Mouse (Mus musculus) intestine, postnatal 0 days (tissue): Measurements from ENCODE around the gene Shisa8. TPM values are rescaled to one million over a fixed set of nuclear protein-coding genes. Genes with fewer than 3 reads are reported as not detected.
A peak's percentile ranks its signal among the peaks of the same experiment; 100 is the strongest.

Source experiments
- ATAC-seq: fragments of 200-750 bp; cut with Nextera tagmentation; 2 replicates; pipeline ENCODE4 v1.8.0; 2017; ENCODE audit warnings: mild to moderate bottlenecking, moderate TSS enrichment, moderate library complexity
- H3K27ac ChIP-seq: fragments of 300-500 bp; sonication (generic); 2 replicates; pipeline ENCODE4 v1.5.1; 2014; ENCODE audit warnings: mild to moderate bottlenecking, low read depth, low read length, moderate library complexity
- H3K27me3 ChIP-seq: fragments of 300-500 bp; sonication (generic); replicated peaks from 2 replicates; pipeline ENCODE4 v1.6.1; 2014; ENCODE audit warnings: low read length, mixed read lengths; ENCODE audit not compliant: control insufficient read depth, insufficient read depth
- H3K36me3 ChIP-seq: fragments of 300-500 bp; sonication (generic); 2 replicates; pipeline ENCODE4 v1.6.1; 2014; ENCODE audit warnings: mild to moderate bottlenecking, moderate library complexity; ENCODE audit not compliant: control insufficient read depth, insufficient read depth
- H3K4me1 ChIP-seq: fragments of 300-500 bp; sonication (generic); replicated peaks from 2 replicates; pipeline ENCODE4 v1.6.1; 2014; ENCODE audit warnings: antibody characterized with exemption, low read length, mixed read lengths; ENCODE audit not compliant: control insufficient read depth, insufficient read depth
- H3K4me2 ChIP-seq: fragments of 300-500 bp; sonication (generic); replicated peaks from 2 replicates; pipeline ENCODE4 v1.6.1; 2014; ENCODE audit warnings: low read depth, mild to moderate bottlenecking, moderate library complexity
- H3K4me3 ChIP-seq: fragments of 300-500 bp; sonication (generic); 2 replicates; pipeline ENCODE4 v1.5.1; 2014; ENCODE audit warnings: low read depth, low read length
- H3K9ac ChIP-seq: fragments of 300-500 bp; sonication (generic); 2 replicates; pipeline ENCODE4 v1.6.1; 2014; ENCODE audit warnings: mild to moderate bottlenecking, low read depth, low read length
- H3K9me3 ChIP-seq: fragments of 300-500 bp; sonication (generic); 2 replicates; pipeline ENCODE4 v1.6.1; 2016; ENCODE audit warnings: mixed run types; ENCODE audit not compliant: control insufficient read depth
- CTCF ChIP-seq: sonication (generic); IDR thresholded peaks from 2 replicates; pipeline ENCODE4 v1.5.1; 2016; ENCODE audit warnings: low read depth, mild to moderate bottlenecking, control low read depth, antibody characterized with exemption, moderate library complexity
- WGBS: fragments of 180-500 bp; shearing (Covaris S2); extraction: QIAGEN DNeasy Blood & Tissue Kit; methylation state at CpG from one replicate; pipeline ENCODE4 v1.1.7; 2014; 5-methylcytosine and 5-hydroxymethylcytosine counted together
- polyA plus RNA-seq: library from polyadenylated mRNA; unstranded; fragments of >200 nt; fragmentation: Nextera tagmentation; extraction: Ambion mirVana; gene quantifications from 2 replicates; pipeline ENCODE4 v1.2.1, GENCODE M21; 2015

The Shisa8 gene
- polyA plus RNA-seq, 1 experiment from 2014 or later = not detected

DNA sequence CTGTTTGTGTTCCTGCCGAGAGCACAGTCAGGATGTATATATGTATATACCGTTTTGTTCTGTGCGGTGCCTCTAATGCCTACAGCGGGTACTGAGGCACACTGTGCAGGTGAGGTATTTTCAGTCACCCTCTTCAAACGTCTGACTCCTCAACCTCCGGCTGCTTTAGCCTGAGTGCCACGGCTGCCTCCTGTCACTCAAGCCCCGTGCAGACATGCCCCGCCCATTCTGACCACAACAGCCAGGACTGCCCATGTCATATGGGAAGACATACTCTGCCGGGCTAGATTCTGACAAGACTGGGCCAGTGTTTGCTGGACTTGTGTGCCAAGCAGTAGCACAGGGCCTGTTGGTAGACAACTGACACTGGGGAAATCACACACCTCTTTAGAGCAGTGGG is 23.0 kb upstream of the Shisa8 start:
- no peaks in the 10 kb centered on the region for H3K4me1 ChIP-seq
- H3K4me2 ChIP-seq = no peak overlapping the region
- no peak for ATAC-seq
- H3K4me3 ChIP-seq = no peak overlapping the region
- TF ChIP-seq CTCF = no peak
- 76% methylated on average over 10 of the region's 10 CpGs for WGBS
- H3K9me3 ChIP-seq = no peaks in the 10 kb centered on the region
- H3K36me3 ChIP-seq = no peaks in the 10 kb centered on the region
- no peak overlapping the region for H3K9ac ChIP-seq
- no peak overlapping the region for H3K27ac ChIP-seq
- no peaks in the 10 kb centered on the region for H3K27me3 ChIP-seq

DNA sequence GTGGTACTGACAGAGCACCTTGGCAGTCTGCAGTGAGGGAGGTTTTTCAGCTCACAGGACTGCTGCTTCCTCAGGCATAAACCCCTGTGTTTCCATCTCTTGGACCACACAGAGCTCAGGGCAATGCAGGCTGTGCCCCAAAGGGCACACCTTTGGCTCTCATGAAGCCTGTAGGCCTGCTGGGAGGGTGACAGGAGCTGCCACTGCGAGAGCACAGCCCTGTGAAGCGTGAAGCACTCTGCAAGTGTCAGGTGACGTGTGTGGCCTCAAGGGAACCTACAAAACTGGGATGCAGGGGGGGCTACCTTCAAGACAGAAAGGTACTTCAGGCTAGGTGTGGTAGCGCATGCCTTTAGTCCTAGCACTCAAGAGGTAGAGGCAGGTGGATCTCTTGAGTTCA is 20.0 kb upstream of the Shisa8 start:
- TF ChIP-seq CTCF = no peak

DNA sequence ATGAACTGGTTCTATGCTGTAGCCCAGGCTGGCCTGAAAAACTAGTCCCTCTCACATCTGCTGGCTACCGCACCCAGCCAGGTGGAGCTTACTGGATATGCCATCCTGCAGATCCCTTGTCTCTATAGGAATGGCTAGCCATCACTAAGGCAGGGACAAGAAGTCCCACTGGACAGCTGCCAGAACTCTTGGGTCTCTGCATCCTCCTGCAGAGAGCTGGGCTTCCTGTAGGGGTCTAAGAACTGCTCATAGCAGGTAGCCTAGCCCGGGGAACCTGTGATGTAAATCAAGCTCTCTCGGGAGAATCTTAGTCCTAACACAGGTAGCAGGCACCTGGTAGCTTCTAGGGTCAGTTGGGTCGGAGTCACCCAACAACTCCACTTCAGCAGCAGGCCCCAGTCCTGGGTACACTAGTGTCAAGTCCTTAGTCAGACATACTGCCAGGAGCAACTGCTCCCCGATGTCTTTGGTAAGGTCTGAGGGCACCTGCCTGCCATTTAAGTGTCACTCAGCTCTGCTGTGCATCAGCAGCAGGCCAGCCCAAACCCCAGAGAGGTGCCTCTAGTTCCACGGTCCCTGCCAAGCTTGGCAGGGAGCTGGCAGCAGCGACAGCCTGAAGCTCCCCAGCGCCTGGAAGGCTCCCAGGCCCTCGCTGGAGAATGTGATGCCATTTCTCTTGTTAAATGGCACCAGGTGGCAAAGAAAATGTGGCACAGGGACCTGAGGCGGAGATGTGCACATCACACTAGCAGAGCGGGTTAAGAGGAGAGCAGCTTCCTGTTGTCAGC is 19.2 kb upstream of the Shisa8 start:
- Histone ChIP-seq H3K27me3 (no peaks in the 10 kb centered on the region), H3K4me3 (no peak overlapping the region), H3K4me1 (no peaks in the 10 kb centered on the region), H3K9ac (no peak overlapping the region), H3K9me3 (no peaks in the 10 kb centered on the region), H3K36me3 (no peaks in the 10 kb centered on the region), H3K27ac (no peak overlapping the region), H3K4me2 (no peak overlapping the region)
- ATAC-seq = no peak
- no peak for TF ChIP-seq CTCF
- 72% methylated on average over 11 of the region's 11 CpGs for WGBS

More for the DNA sequence above, 20.0 kb upstream of the Shisa8 start:
- Histone ChIP-seq H3K27ac (no peak overlapping the region), H3K4me1 (no peaks in the 10 kb centered on the region), H3K9me3 (no peaks in the 10 kb centered on the region), H3K9ac (no peak overlapping the region), H3K27me3 (no peaks in the 10 kb centered on the region), H3K4me2 (no peak overlapping the region), H3K36me3 (no peaks in the 10 kb centered on the region), H3K4me3 (no peak overlapping the region)
- no peak for ATAC-seq
- WGBS = 84% methylated on average over 4 of the region's 4 CpGs

DNA sequence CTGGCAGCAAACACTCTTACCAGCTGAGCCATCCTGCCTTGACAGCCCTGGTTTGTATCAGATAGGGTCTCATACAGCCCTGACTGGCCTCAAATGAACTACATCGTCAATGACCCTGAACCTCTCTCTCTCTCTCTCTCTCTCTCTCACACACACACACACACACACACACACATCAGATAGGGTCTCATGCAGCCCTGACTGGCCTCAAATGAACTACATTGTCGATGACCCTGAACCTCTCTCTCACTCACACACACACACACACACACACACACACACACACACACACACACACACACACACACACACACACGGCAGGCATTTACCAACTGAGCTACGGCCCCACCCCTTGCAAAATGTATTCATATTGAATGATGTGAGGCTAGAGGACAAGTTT is 18.5 kb upstream of the Shisa8 start:
- Histone ChIP-seq H3K4me3 (no peak overlapping the region), H3K27me3 (0 out of 2 replicates have a peak, but pooled peaks cover under 1% of the 10 kb centered on the region), H3K4me1 (no peaks in the 10 kb centered on the region), H3K9ac (no peak overlapping the region), H3K9me3 (no peaks in the 10 kb centered on the region), H3K27ac (no peak overlapping the region), H3K36me3 (no peaks in the 10 kb centered on the region), H3K4me2 (no peak overlapping the region)
- WGBS = 58% methylated on average over 4 of the region's 4 CpGs
- TF ChIP-seq CTCF = no peak
- peak; percentile 46; the same call in 1 of the 2 replicates for ATAC-seq

DNA sequence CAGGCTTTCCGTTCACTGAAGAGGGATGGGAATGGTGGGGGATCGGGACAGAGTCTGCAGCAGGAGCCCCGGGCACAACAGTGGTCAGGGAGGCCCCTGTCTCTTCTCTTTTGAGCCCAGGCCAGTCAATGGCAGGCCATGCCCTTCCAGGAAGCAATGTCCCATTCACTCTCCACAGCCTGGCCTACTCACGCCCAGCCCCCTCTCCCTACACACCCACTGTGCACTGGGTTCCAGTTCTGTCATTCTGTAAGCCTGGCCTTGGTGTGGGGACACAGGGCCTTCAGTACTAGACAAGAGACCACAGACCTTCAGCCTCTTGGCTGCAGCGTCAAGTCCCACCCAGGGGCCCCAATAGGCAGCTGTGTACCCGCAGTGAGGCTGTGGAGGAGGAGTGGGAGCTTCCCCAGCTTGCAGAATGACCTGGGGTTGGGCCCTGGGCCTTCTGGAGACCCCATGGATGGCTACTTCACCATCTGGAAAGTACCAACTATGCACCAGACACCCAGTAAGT is 17.5 kb upstream of the Shisa8 start:
- WGBS = 87% methylated on average over 6 of the region's 6 CpGs
- no peak overlapping the region for H3K9ac ChIP-seq
- ATAC-seq = no peak
- H3K36me3 ChIP-seq = no peaks in the 10 kb centered on the region
- no peaks in the 10 kb centered on the region for H3K9me3 ChIP-seq
- H3K4me3 ChIP-seq = no peak overlapping the region
- no peak for TF ChIP-seq CTCF
- H3K27me3 ChIP-seq = peaks cover 9% of the 10 kb centered on the region; the same call in 1 of the 2 replicates
- H3K4me1 ChIP-seq = no peaks in the 10 kb centered on the region
- no peak overlapping the region for H3K27ac ChIP-seq
- H3K4me2 ChIP-seq = no peak overlapping the region

DNA sequence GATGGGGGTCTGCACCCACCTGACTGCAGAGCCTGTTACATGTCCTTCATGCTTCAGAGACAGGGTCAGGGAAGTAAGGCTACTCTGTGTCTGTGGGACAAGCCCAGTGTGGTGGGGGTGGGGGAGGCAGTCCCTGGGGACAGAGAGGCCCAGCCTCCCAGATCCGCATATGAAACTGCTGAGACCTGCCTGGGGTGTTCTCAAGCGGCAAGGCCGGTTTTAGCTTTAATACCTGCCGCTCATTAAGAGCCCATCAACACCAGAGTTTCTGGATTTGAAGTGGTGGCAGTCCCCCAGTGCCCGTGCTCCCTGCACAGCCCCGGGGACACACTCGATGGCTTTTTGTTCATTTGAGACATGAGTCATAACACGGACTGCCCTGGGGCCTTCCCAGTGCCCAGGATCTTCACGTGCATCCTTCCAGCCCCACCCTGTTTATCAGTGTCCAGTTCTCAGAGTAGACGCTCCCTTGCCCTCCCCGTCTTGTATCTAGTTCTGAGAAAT is 17.0 kb upstream of the Shisa8 start:
- no peak overlapping the region for H3K4me2 ChIP-seq
- no peak for ATAC-seq
- 46% methylated on average over 11 of the region's 11 CpGs for WGBS

More for the DNA sequence above, 17.0 kb upstream of the Shisa8 start:
- H3K4me1 ChIP-seq = no peaks in the 10 kb centered on the region
- no peak overlapping the region for H3K9ac ChIP-seq
- H3K4me3 ChIP-seq = no peak overlapping the region
- peaks cover 13% of the 10 kb centered on the region; the same call in 1 of the 2 replicates for H3K27me3 ChIP-seq
- TF ChIP-seq CTCF = no peak
- H3K9me3 ChIP-seq = no peaks in the 10 kb centered on the region
- H3K27ac ChIP-seq = no peak overlapping the region
- no peaks in the 10 kb centered on the region for H3K36me3 ChIP-seq
